Mouse (Mus musculus): ENCODE measurements at regions not wholly inside any gene's neighbourhood (a gene's known extent, or its start where the extent isn't known, plus 50 kb on each side); places are given as distances from the start of the nearest gene placed in this dataset.

DNA sequence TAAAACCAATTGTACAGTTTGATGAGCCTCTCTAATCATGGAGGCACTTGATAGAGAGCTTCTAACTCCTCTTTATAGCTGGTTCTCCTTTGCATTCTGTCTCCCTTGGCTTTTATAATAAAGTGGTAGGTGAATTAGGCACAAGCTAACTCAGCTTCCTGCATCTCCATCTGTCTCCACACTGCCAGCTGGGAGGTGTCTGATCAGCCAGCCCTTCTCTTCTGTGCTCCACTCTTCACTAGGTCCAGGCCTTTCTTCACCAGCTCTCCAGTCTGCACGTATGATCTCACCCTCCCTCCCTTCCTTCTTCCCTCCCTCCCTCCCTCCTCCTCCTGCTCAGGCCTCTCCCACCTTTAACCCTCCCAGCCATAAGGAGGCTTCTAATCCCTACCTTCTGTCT, 136.2 kb downstream of the Rchy1 start:
- TF ChIP-seq CTCF (IDR thresholded peaks at IDR 0.05; ENCODE audit: low read depth, low read length) (no peak), POLR2A (IDR thresholded peaks at IDR 0.05; ENCODE audit: insufficient read depth, low read length) (no peak), EP300 (IDR thresholded peaks at IDR 0.05; ENCODE audit: insufficient read depth, low read depth, low read length) (no peak)

Data from ES-Bruce4 (cell line).